Mouse (Mus musculus) hindlimb bud, embryonic 11.5 days (tissue): ENCODE measurements around the gene Gkn1.

ENCODE experiments used
- DNase-seq: peaks from one replicate; pipeline ENCODE4 v3.0.0-alpha.2; 2012; ENCODE audit warnings: low read depth, low spot score; ENCODE audit errors: extremely low spot score

The Gkn1 gene

DNA sequence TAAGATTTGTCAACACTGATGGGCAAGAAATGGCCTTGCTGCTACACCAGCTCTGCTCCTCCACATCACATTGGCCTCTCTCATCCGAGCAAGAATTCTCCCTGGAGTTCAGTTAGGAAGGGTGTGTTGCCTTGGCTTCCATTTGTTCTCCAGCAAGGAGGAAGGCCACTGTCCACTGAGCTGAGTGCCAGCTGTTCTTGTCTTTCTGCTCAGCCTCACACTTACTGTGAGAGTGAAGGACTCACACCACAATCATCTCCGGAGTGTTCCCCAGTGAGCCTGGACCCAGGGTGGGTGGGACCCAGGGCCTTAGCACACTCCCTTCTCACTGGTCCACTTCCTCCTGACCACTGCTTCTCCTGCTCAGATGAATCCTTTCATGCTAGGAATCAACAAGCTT, 23.8 kb downstream of the Gkn1 start:
- no peak for DNase-seq

GRCm38 (mm10) chr6:87323381-87323780, 27.4 kb downstream of the Gkn1 start:
- DNase-seq = no peak

GRCm38 (mm10) chr6:87318651-87319050, 32.1 kb downstream of the Gkn1 start:
- no peak for DNase-seq

DNA sequence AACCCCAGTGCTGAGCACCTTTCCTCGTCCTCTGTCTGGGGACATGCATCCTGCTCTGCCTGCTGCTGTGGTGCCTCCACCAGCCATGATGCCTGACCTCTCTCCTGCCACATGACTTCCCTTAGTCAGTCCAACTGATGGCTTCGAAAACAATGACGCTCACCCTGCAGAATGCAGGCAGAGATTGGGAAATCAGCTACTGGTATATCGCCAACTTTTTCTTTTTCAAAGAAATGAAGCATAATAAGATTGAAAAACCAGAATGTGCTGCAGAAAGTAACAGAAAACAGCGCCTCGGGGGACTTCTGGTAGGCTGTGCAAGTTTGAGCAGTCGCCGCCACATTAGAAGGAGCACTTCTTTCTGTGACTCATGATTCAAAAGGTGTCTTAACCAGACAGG, 33.8 kb downstream of the Gkn1 start:
- DNase-seq = no peak

DNA sequence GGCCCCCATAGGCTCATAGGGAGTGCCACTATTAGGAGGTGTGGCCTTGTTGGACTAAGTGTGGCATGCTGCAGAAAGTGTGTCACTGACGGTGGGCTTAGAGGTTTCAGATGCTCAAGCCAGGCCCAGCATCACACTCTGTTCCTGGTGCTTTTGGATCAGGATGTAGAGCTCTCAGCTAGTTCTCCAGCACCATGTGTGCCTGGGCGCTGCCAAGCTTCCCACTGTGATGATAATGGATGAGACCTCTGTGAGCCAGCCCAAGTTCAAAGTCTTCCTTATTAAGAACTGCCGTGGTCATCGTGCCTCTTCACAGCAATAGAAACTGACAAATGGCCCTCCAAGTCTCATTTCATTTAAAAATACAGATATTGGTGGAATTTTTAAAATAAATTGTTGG, 38.0 kb downstream of the Gkn1 start:
- DNase-seq = no peak

DNA sequence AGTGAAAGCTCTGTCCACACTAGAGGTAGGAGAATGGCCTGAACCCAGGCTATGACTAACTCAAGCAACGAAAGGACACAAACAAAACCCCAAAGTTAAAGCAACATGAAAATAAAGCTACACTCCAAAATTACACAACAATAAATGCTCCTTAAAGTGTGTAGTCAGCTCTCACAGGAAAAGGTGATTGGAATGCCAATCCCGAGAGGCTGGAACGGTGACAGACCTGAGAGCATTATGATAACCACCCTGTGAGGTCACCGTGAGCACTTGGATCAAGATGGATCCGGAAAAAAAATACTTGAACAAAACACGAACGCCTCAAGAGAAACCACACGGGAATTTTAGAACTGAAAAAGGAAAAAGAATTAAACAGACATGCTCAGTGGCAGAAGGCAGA, 46.3 kb downstream of the Gkn1 start:
- DNase-seq = no peak

GRCm38 (mm10) chr6:87302746-87303145, 48.0 kb downstream of the Gkn1 start:
- DNase-seq = no peak

GRCm38 (mm10) chr6:87301991-87302390, 48.8 kb downstream of the Gkn1 start:
- no peak for DNase-seq
